Mouse (Mus musculus): ENCODE results near the gene Mllt3. TPM values are rescaled to one million over a fixed set of nuclear protein-coding genes. Genes with fewer than 3 reads are reported as not detected.

The Mllt3 gene
- polyA plus RNA-seq, 2 experiments = 23.4 to 41.3 TPM

DNA sequence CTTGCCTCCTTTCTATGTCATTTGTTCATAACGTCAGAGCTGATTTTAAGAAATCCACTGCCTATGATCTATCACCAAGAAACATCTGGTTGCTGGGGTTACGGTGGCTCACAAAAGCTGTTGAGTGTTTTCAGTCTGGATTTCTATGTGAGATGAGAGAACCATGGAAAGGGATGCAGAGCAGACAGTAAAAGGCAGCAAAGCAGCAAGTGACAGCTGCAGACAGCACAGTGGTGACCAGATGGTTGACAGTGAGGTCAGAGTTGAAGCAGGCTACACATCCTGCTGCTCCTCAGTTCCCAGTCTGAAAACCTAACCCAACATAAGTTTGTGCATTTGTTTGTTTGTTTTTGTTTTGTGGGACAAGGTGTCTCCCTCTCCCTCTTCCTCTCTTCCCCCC is 42.2 kb upstream of the Mllt3 start:
- TF ChIP-seq POLR2A (IDR thresholded peaks at IDR 0.05; ENCODE audit: borderline replicate concordance, extremely low read depth, insufficient read depth, insufficient read length) = no peak
- 59% methylated on average over 2 of the region's 2 CpGs for WGBS
- H3K27me3 ChIP-seq (ENCODE audit: control insufficient read depth, insufficient read depth, low read length) = no peaks in the 10 kb centered on the region
- no peak overlapping the region for H3K9ac ChIP-seq (ENCODE audit: low read depth, low read length, severe bottlenecking)
- H3K4me2 ChIP-seq (replicated peaks; ENCODE audit: low read depth, low read length, severe bottlenecking) = no peak overlapping the region
- H3K36me3 ChIP-seq (ENCODE audit: control insufficient read depth, insufficient read depth, low read length) = no peaks in the 10 kb centered on the region
- DNase-seq (ENCODE audit: low spot score) = no peak
- ATAC-seq (ENCODE audit: low FRiP score, low read depth) = no peak
- no peak overlapping the region for H3K4me3 ChIP-seq (replicated peaks; ENCODE audit: low read length)
- H3K27ac ChIP-seq (replicated peaks; ENCODE audit: low read depth, low read length) = no peak overlapping the region
- 0 out of 2 replicates have a peak, but pooled peaks cover 3% of the 10 kb centered on the region for H3K9me3 ChIP-seq (ENCODE audit: control insufficient read depth, low read length)
- no peaks in the 10 kb centered on the region for H3K4me1 ChIP-seq (ENCODE audit: control insufficient read depth, insufficient read depth, low read length)

DNA sequence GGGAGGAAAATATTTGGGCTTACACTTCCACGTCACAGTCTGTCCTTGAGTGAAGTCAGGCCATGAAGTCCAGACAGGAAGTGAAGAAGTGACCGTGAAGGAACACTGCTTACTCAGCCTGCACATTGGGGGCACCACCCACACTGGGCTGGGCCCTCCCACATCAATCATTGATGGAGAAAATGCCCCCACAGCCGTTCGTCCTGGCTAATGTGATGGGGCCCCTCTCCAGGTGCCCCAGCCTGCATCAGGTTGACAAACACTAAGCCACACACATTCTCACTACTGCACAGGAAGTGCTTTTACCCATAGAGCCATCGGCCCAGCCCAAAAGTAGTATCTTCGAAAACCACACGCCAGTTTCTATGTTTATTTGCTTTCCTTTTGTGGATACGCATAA is 13.1 kb upstream of the Mllt3 start:
- Histone ChIP-seq H3K27ac (replicated peaks; ENCODE audit: low read depth, low read length) (no peak overlapping the region), H3K4me2 (replicated peaks; ENCODE audit: low read depth, low read length, severe bottlenecking) (no peak overlapping the region), H3K4me1 (ENCODE audit: control insufficient read depth, insufficient read depth, low read length) (no peaks in the 10 kb centered on the region), H3K9ac (ENCODE audit: low read depth, low read length, severe bottlenecking) (no peak overlapping the region), H3K4me3 (replicated peaks; ENCODE audit: low read length) (no peak overlapping the region), H3K9me3 (ENCODE audit: control insufficient read depth, low read length) (no peaks in the 10 kb centered on the region), H3K27me3 (ENCODE audit: control insufficient read depth, insufficient read depth, low read length) (no peaks in the 10 kb centered on the region), H3K36me3 (ENCODE audit: control insufficient read depth, insufficient read depth, low read length) (no peaks in the 10 kb centered on the region)
- DNase-seq (ENCODE audit: low spot score) = no peak
- no peak for TF ChIP-seq POLR2A (IDR thresholded peaks at IDR 0.05; ENCODE audit: borderline replicate concordance, extremely low read depth, insufficient read depth, insufficient read length)
- no peak for ATAC-seq (ENCODE audit: low FRiP score, low read depth)
- whole genome bisulfite sequencing = 71% methylated on average over 8 of the region's 8 CpGs

DNA sequence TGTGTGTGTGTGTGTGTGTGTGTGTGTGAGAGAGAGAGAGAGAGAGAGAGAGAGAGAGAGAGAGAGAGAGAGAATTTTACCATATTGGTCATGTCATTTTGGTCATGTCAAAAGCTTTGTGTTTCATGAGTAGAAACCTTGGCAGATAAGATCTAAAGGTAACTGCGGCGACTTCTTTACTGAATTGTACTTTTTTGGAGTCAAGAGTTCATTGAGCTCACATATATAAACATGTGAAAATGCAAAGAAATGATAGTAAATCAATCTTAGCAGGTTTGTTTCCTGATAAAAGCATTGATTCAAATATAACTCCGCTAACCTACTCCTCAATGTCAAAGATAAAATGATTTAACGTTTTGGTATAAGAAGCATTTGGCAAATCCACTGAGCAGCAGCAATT is 12.0 kb upstream of the Mllt3 start:
- H3K4me3 ChIP-seq (replicated peaks; ENCODE audit: low read length) = no peak overlapping the region
- no peak overlapping the region for H3K9ac ChIP-seq (ENCODE audit: low read depth, low read length, severe bottlenecking)
- TF ChIP-seq POLR2A (IDR thresholded peaks at IDR 0.05; ENCODE audit: borderline replicate concordance, extremely low read depth, insufficient read depth, insufficient read length) = no peak
- no peaks in the 10 kb centered on the region for H3K9me3 ChIP-seq (ENCODE audit: control insufficient read depth, low read length)
- no peak for DNase-seq (ENCODE audit: low spot score)
- H3K36me3 ChIP-seq (ENCODE audit: control insufficient read depth, insufficient read depth, low read length) = no peaks in the 10 kb centered on the region
- no peaks in the 10 kb centered on the region for H3K4me1 ChIP-seq (ENCODE audit: control insufficient read depth, insufficient read depth, low read length)
- no peak overlapping the region for H3K4me2 ChIP-seq (replicated peaks; ENCODE audit: low read depth, low read length, severe bottlenecking)
- no peak for ATAC-seq (ENCODE audit: low FRiP score, low read depth)
- no peaks in the 10 kb centered on the region for H3K27me3 ChIP-seq (ENCODE audit: control insufficient read depth, insufficient read depth, low read length)
- H3K27ac ChIP-seq (replicated peaks; ENCODE audit: low read depth, low read length) = no peak overlapping the region
- 83% methylated on average over 4 of the region's 4 CpGs for WGBS

DNA sequence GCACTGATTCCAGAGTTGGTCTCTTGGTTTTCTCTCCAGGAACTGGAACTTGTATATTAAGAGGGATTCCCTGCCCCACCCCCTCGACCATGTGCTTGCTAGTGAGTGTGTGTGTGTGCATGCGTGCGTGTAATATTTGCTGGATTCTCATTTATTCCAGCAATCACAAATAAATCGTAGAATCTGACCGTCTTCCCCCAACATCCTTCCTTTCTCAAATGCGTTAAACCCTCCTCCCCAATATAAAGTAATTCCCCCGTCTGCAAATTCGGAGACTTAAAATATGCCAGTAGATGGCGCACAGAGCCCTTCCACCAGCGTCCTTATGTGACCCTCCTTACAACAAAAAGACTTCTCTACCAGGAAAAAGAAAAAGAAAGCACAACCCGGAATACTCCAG is 2.2 kb upstream of the Mllt3 start:
- Histone ChIP-seq H3K4me3 (replicated peaks; ENCODE audit: low read length) (peak overlapping the region; percentile 15), H3K27ac (replicated peaks; ENCODE audit: low read depth, low read length) (no peak overlapping the region)

DNA sequence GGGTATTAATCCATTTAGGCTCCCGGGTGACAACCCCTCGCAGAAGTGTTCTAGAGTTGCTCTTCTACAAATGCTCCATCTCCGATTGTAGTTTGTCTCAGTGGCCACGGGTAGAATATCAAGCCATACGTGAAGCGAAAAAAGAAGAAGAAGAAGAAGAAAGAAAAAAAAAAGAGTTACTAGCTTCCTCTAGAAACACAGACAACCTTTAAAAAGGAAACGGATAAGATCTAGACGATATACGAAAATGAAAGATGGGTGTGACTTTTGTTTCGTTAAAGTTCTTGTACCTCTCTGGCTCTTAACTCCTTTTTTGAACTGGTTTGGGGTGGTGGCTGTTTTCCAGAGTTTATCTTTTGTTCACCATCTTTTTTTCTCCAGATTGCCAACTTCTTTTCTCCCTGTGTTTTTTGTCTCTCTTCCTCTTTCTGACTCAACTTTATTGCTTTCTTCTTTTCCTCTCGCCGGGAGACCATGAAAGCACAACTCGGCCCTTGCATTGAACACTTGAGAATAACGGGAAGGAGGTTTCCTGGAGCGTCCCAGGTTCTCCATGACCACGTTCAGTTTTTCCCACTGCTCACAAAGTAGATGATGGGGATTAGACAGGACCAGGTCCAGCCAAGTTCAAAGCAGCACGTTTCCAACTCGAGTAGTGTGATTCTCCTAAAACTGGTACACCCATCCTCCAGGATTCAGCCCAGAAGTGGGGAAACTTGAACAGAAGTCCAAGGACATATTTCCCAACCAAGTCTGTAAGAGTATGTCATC is 1.4 kb upstream of the Mllt3 start:
- peak overlapping the region; percentile 83 for H3K4me3 ChIP-seq (replicated peaks; ENCODE audit: low read length)
- no peaks in the 10 kb centered on the region for H3K9me3 ChIP-seq (ENCODE audit: control insufficient read depth, low read length)
- H3K27me3 ChIP-seq (ENCODE audit: control insufficient read depth, insufficient read depth, low read length) = no peaks in the 10 kb centered on the region
- ATAC-seq (ENCODE audit: low FRiP score, low read depth) (no peak), DNase-seq (ENCODE audit: low spot score) (no peak)
- H3K4me1 ChIP-seq (ENCODE audit: control insufficient read depth, insufficient read depth, low read length) = peaks cover 10% of the 10 kb centered on the region
- H3K9ac ChIP-seq (ENCODE audit: low read depth, low read length, severe bottlenecking) = no peak overlapping the region
- WGBS = 3% methylated on average over 18 of the region's 18 CpGs
- H3K27ac ChIP-seq (replicated peaks; ENCODE audit: low read depth, low read length) = no peak overlapping the region
- no peaks in the 10 kb centered on the region for H3K36me3 ChIP-seq (ENCODE audit: control insufficient read depth, insufficient read depth, low read length)
- peak overlapping the region; percentile 92 for H3K4me2 ChIP-seq (replicated peaks; ENCODE audit: low read depth, low read length, severe bottlenecking)
- no peak for TF ChIP-seq POLR2A (IDR thresholded peaks at IDR 0.05; ENCODE audit: borderline replicate concordance, extremely low read depth, insufficient read depth, insufficient read length)

More for the DNA sequence above, 2.2 kb upstream of the Mllt3 start:
- peak; percentile 60 for DNase-seq (ENCODE audit: low spot score)
- Histone ChIP-seq H3K9me3 (ENCODE audit: control insufficient read depth, low read length) (no peaks in the 10 kb centered on the region), H3K36me3 (ENCODE audit: control insufficient read depth, insufficient read depth, low read length) (no peaks in the 10 kb centered on the region), H3K9ac (ENCODE audit: low read depth, low read length, severe bottlenecking) (no peak overlapping the region), H3K4me2 (replicated peaks; ENCODE audit: low read depth, low read length, severe bottlenecking) (peak overlapping the region; percentile 47), H3K27me3 (ENCODE audit: control insufficient read depth, insufficient read depth, low read length) (no peaks in the 10 kb centered on the region), H3K4me1 (ENCODE audit: control insufficient read depth, insufficient read depth, low read length) (peaks cover 10% of the 10 kb centered on the region)
- ATAC-seq (ENCODE audit: low FRiP score, low read depth) = no peak
- 1% methylated on average over 11 of the region's 11 CpGs for WGBS
- TF ChIP-seq POLR2A (IDR thresholded peaks at IDR 0.05; ENCODE audit: borderline replicate concordance, extremely low read depth, insufficient read depth, insufficient read length) = no peak

Data from limb, embryonic 14.5 days (tissue).